Mouse (Mus musculus) adrenal gland, adult 2 months (tissue): ENCODE measurements around the gene Cnga4. TPM values are rescaled to one million over a fixed set of nuclear protein-coding genes. Genes with fewer than 3 reads are reported as not detected.
"Not testable (repeated sequence)": the region's sequence is repeated elsewhere in the genome, so short reads cannot be mapped to it uniquely, and the experiment has no call there.

Experiments
- DNase-seq: peaks from one replicate; pipeline ENCODE4 v3.0.0; 2021
- polyA plus RNA-seq: library from polyadenylated mRNA; depleted of rRNA; stranded (reverse); fragments of >200 nt; gene quantifications from 2 replicates; pipeline ENCODE4 v1.2.3, GENCODE M21; 2012; rRNA removed
- total RNA-seq, 2 experiments: library from RNA; stranded (reverse); gene quantifications; 2 replicates each; pipeline ENCODE4 v1.2.3; 2021

Cnga4 gene
- total and polyA plus RNA-seq, 3 experiments = 0.13 TPM; not detected in 2

DNA sequence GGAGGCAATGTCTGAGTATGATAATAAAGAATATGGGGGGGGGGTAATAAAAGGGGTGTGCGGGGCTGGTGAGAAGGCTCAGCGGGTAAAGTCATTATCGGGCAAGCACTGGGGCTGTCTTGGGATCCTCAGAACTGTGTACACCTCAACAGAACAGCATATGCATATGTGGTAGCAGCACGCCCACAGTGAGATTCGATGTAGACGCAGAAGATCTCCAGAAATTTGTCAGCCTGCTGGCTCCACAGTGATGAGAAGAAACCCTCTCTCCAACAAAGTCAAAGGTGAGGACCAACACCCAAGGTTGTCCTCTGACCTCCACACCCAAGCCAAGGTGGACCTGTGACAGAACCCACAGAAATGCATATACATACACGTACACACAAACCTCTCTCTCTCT is 12.2 kb downstream of the Cnga4 start:
- no peak for DNase-seq

DNA sequence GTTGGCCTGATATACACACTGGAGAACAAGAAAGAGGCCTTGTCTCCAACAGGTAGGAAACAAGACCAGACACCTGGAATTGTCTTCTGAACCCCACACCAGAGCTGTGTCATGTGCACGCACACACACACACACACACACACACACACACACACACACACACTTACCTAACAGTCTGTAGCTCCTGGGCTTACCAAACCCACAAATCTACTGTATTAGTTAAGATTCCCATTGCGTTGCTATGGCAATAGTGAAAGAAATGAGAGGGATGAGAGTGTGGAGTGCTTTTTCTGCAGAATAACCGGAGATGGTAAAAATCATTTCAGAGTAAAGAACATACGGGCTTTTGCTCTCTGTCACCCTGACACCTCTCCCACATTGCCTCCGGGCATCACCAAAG is 13.7 kb downstream of the Cnga4 start:
- no peak for DNase-seq

DNA sequence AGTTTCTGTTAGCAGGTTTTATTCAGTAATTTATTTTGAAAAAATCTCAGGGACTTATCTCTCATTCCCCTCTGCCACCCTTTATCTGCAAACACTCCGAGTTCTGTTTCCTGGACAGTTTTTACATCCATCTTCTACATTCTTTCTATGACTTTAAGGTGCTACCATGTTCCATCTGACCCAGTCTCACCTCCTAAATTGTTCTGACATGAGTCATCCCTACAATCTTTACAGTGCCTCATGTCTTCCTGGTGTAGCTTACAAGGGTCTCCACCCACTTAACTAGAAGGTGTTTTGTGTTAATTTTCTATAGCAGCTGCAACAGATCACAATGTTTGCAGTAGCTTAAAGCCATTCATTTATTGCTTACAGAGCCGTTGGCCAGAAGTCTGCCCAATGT is 16.5 kb downstream of the Cnga4 start:
- DNase-seq = no peak

DNA sequence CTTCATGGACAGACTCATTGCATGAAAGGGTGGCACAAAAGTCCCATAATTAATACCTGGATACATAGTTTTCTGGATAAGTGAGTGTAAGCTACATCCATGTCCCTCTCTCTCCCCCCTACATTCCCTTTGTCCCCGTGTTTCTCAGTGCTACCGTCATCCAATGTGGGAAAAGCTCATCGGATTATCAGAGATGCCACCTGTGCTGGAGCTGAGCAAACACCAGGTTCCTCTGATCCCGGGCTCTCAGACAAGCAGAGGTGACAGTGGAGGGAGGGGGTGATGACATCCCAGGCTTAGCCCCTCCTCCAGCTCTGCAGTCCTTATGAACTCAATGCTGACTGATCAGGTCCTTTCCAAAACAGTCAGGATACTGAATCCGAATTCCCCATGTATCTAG is 20.0 kb downstream of the Cnga4 start:
- DNase-seq = no peak

DNA sequence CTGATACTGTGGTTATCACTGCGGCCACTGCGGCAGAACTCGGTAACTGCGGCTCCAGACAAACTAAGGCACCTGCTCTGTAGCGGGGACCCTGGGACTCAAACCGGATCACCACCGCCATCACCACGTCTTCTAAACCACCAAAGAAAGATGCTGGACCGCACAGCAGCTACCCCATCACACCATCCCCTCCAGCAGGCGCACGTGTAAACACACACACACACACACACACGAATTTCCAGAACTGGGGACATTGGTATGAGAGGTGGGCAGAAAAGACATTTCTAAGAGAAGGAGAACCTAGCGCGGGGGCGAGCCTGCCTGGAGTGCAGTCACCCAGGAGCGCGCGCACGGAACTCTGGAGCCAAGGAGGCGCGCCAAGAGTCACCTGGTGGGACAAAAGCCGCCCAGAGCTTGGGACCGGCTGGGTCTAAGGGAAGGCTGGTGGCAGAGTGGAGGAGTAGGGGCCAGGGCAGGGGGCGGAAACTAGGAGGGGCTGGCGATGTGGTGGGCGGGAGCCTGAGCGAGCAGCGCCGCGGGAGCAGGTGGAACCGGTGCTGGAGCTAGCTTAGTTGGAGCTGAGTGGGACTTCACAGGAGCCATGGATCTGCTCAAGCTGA is 21.2 kb downstream of the Cnga4 start, which contains the start of gene Cckbr:
Gene Cckbr (plus strand): TSS at position 308 of the 620 bp plus-strand sequence.
- DNase-seq = no peak

DNA sequence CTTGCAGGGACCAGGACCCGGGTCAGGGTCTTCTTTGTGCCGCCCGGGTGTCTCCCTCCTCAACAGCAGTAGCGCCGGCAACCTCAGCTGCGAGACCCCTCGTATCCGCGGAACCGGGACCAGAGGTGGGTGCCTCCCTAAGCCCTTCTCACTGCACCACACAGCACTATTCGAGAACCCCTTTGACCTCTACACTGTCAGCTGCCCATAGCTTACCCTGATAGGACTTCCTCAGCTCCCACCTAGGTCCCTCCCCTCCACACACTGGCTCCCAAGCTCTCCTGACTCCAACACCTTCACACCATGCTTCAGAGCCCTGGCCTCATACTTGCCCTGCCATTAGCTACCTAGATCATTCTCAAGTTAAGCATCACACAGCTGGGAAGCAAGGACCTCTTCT is 21.7 kb downstream of the Cnga4 start:
- DNase-seq = no peak

DNA sequence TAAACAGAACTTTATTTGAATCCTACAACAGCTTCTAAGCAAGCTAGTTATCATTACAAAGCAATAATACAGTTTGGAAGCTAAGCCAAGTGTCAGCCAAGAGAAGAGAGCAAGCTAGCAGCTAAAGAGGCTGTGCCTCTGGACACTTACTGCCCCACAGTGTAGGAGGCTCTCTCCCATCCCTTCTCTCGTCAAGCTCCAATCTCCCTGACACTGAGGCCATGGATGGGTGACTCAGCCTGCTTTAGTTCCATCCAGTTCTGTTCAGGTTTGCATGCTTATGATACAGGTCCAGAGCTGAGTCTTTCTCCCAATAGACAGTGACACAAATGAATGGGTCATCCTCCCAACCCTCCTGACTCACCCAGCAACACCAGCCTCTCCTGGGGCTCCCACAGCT is 27.7 kb downstream of the Cnga4 start:
- DNase-seq = no peak

DNA sequence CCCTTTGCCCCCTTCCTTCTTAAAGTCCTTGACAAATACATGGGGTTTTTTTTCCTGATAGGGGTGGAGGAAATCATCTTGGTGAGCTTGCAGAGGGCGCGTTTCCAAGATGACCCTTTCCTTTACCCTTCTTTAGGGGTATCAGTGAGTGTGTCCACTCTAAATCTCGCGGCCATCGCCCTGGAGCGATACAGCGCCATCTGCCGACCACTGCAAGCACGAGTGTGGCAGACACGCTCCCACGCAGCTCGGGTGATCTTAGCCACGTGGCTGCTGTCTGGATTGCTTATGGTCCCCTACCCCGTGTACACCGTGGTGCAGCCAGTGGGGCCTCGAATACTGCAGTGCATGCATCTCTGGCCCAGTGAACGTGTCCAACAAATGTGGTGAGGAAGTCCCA is 29.5 kb downstream of the Cnga4 start:
- DNase-seq = no peak

DNA sequence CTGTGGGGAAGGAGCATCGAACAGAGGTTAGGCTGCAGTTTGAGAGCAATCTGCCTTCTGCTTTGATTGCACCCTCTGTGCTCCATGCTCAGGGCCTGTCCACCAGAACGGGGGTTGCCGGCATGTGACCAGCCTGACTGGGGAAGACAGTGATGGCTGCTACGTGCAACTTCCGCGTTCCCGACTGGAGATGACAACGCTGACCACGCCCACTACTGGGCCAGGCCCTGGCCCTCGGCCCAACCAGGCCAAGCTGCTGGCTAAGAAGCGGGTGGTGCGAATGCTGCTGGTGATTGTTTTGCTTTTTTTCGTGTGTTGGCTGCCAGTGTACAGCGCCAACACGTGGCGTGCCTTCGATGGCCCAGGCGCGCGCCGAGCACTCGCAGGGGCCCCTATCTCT is 30.4 kb downstream of the Cnga4 start:
- no peak for DNase-seq

DNA sequence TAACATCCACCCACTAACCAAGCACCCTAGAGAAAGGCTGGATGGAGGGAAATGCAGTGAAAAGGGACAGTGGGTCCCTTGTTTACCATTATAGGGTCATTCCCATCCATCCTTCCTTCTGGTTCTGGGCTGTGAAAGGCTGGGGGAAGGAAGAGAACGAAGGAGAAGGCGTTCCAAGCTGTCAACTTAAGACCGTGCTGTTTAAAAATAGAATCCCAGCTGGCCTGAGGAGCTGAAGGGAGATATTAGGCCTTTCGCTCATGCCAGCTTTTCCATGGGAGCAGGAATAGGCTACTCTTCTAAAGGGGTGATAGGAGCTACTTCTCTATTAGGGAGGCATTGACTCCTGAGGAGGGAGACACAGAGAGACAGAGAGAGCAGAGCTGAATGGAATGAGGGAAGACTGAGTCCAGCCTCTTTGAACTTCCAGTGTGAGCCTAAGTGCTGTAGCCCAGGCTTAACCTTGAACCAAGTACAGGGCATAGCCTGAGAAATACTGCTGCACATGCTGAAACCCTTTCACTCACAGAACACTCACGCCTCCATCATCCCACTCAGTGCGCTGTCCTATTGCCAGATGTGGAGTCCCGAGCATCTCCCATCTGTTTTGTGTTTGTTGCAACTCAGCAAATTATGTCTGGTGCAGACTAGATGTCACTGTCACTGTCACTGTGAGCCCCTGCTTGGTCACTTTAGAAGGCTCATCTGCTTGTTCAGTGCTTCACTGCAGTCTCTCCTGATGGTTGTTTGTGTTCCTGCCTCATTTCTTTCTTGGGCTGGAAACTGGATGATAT is 33.8 kb downstream of the Cnga4 start:
- no peak for DNase-seq

DNA sequence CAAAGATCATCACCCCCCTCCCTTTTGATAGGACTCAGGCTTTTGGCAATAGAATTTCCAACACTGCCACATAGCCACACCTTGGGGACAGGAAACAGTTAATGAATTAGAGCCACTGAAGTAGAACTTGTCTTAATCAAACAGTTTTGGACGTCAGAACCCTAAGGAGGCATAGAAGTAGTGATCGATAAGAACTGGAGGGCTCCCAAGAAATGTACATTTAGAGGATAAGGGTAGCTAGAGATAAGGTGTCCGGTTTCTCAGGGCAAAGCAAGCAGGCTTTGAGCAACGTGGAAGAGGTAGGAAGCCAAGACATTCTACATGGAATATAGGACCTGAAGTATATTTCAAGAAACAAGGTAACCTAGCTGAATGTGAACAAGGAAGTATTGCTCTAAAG is 37.1 kb downstream of the Cnga4 start:
- DNase-seq = no peak

DNA sequence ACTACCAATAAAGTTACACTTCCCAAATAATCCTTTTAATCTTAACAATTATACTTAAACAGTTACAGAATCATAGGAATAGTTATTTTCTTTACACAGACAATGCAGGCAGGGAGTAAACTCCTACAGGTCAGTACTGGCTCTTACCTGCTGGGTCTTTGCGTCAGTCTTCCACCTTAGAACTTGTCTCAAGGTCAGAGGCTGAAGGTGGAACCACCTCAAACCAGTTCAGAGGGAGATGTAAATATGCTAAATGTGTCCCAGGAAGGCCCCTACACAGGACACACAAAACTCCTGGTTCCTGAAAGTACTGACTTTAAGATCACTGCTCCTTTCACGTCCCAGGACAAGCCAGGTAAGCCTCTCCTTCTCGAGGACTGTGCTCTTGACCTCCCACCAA is 40.7 kb downstream of the Cnga4 start:
- no peak for DNase-seq

DNA sequence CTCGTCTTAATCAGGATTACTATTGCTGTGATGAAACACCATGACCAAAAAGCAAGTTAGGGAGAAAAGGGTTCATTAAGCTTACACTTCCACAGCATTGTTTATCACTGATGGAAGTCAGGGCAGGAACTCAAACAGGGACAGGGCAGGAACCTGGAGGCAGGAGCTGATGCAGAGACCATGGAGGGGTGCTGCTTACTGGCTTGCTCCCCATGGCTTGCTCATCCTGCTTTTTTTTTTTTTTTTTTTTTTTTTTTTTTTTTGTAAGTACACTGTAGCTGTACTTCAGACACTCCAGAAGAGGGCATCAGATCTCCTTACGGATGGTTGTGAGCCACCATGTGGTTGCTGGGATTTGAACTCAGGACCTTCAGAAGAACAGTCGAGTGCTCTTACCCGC is 49.0 kb downstream of the Cnga4 start:
- DNase-seq = not testable (repeated sequence)

Other genes starting within 250 kb of the Cnga4 start
- not detected for gene Olfr684, start 240.9 kb upstream of the Cnga4 start, total RNA-seq
- gene Olfr684, start 240.9 kb upstream of the Cnga4 start, polyA plus RNA-seq = not detected in 2 replicates
- gene Olfr685, start 218.6 kb upstream of the Cnga4 start, total RNA-seq = not detected
- not detected in 2 replicates for gene Olfr685, start 218.6 kb upstream of the Cnga4 start, polyA plus RNA-seq
- gene Olfr686, start 197.1 kb upstream of the Cnga4 start, total RNA-seq = not detected
- not detected in 2 replicates for gene Olfr686, start 197.1 kb upstream of the Cnga4 start, polyA plus RNA-seq
- not detected for gene Olfr688, start 116.5 kb upstream of the Cnga4 start, total RNA-seq
- gene Olfr688, start 116.5 kb upstream of the Cnga4 start, polyA plus RNA-seq = not detected in 2 replicates
- gene Olfr689, start 93.4 kb upstream of the Cnga4 start, total RNA-seq = not detected
- not detected in 2 replicates for gene Olfr689, start 93.4 kb upstream of the Cnga4 start, polyA plus RNA-seq
- gene Olfr690, start 70.5 kb upstream of the Cnga4 start, total RNA-seq = not detected
- not detected in 2 replicates for gene Olfr690, start 70.5 kb upstream of the Cnga4 start, polyA plus RNA-seq
- gene Olfr691, start 62.3 kb upstream of the Cnga4 start, total RNA-seq = not detected
- gene Olfr691, start 62.3 kb upstream of the Cnga4 start, polyA plus RNA-seq = not detected in 2 replicates
- not detected for gene Olfr692, start 36.3 kb upstream of the Cnga4 start, total RNA-seq
- gene Olfr692, start 36.3 kb upstream of the Cnga4 start, polyA plus RNA-seq = not detected in 2 replicates
- gene Gm5901, start 29.5 kb upstream of the Cnga4 start, total RNA-seq = not detected
- not detected in 2 replicates for gene Gm5901, start 29.5 kb upstream of the Cnga4 start, polyA plus RNA-seq
- 10 to 100 TPM; 18.5 to 25.5 TPM for gene Fam160a2, start 4.5 kb upstream of the Cnga4 start, total RNA-seq
- gene Fam160a2, start 4.5 kb upstream of the Cnga4 start, polyA plus RNA-seq = 50.5 and 54.7 TPM in 2 replicates
- not detected for gene Cckbr, start 21.2 kb downstream of the Cnga4 start, total RNA-seq
- 0.04 and 0.10 TPM in 2 replicates for gene Cckbr, start 21.2 kb downstream of the Cnga4 start, polyA plus RNA-seq
- gene Cavin3, start 77.7 kb downstream of the Cnga4 start, total RNA-seq = 10 to 100 TPM; 71.0 to 90.9 TPM
- 158 and 163 TPM in 2 replicates for gene Cavin3, start 77.7 kb downstream of the Cnga4 start, polyA plus RNA-seq
- 10 to 100 TPM; 56.2 to 68.5 TPM for gene Smpd1, start 149.8 kb downstream of the Cnga4 start, total RNA-seq
- gene Smpd1, start 149.8 kb downstream of the Cnga4 start, polyA plus RNA-seq = 74.0 and 75.4 TPM in 2 replicates
- gene Apbb1, start 177.1 kb downstream of the Cnga4 start, total RNA-seq = 10 to 100 TPM; 12.0 to 22.4 TPM
- 49.1 and 61.8 TPM in 2 replicates for gene Apbb1, start 177.1 kb downstream of the Cnga4 start, polyA plus RNA-seq
- 1 to 10 TPM in 1 of 2 experiments, under 1 TPM in 1; 0.52 to 7.0 TPM for gene Hpx, start 195.6 kb downstream of the Cnga4 start, total RNA-seq
- 0.25 and 2.0 TPM in 2 replicates for gene Hpx, start 195.6 kb downstream of the Cnga4 start, polyA plus RNA-seq
- 10 to 100 TPM; 24.2 to 33.8 TPM for gene Trim3, start 229.0 kb downstream of the Cnga4 start, total RNA-seq
- gene Trim3, start 229.0 kb downstream of the Cnga4 start, polyA plus RNA-seq = 34.6 and 36.2 TPM in 2 replicates
- 100 to 1,000 TPM; 110 to 128 TPM for gene Timm10b, start 235.5 kb downstream of the Cnga4 start, total RNA-seq
- 120 and 145 TPM in 2 replicates for gene Timm10b, start 235.5 kb downstream of the Cnga4 start, polyA plus RNA-seq
- gene Arfip2, start 235.8 kb downstream of the Cnga4 start, total RNA-seq = 10 to 100 TPM; 55.5 to 65.4 TPM
- gene Arfip2, start 235.8 kb downstream of the Cnga4 start, polyA plus RNA-seq = 68.3 and 76.9 TPM in 2 replicates
- 1 to 10 TPM; 7.4 to 8.9 TPM for gene Gm45799, start 236.0 kb downstream of the Cnga4 start, total RNA-seq
- 562 and 695 TPM in 2 replicates for gene Gm45799, start 236.0 kb downstream of the Cnga4 start, polyA plus RNA-seq
- 1 to 10 TPM; 2.3 to 2.7 TPM for gene Dnhd1, start 246.3 kb downstream of the Cnga4 start, total RNA-seq
- 1.3 and 1.5 TPM in 2 replicates for gene Dnhd1, start 246.3 kb downstream of the Cnga4 start, polyA plus RNA-seq